Mouse (Mus musculus): Measurements from ENCODE around the gene Amotl1. TPM values are rescaled to one million over a fixed set of nuclear protein-coding genes. Genes with fewer than 3 reads are reported as not detected.
A peak's percentile ranks its signal among the peaks of the same experiment; 100 is the strongest.

Gene Amotl1
- polyA plus RNA-seq, 1 experiment from 2014 or later: 17.8 TPM

DNA sequence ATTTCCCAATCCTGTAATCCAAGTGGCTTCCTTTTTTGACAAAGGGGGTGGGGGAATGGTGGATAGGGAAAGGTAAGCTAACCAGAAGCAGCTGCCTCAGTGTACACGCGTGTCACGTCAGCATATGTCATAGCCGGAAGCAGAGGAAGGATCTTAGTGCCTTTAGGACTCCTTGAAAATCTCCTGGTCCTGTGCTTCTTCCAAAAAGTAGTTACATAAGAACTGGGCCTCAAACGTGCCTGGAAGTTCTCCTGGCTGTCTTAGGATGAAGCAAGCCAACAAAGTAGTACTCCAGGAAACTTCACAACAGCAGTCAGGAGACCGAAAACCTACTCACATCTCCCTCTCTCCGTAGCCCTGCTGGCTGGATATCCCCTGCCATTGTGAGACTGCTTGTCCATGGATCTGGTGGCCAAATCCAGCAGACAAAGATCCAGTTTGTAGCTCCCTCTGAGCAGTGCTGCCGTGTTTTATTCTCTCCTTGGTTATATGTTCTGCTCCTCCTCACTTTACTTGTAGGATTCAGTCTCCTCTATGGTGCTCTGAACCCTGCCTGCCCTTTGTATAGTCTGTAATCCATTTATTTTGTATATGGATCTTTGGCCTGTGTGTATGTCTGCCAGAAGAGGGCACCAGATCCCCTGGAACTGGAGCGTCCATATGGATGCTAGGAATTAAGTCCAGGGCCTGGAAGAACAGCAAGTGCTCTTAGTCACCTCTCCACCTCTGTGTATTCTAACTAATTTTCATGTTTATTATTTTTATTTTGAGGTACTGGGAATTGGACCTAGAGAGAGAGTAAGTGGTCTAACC lies 132.0 kb downstream of the Amotl1 start:
- 75% methylated on average over 9 of the region's 9 CpGs for WGBS
- peaks cover 26% of the 10 kb centered on the region for H3K36me3 ChIP-seq (ENCODE audit: control insufficient read depth, insufficient read depth)
- H3K27ac ChIP-seq (ENCODE audit: low read length): no peak overlapping the region
- peak; percentile 32; the same call in 1 of the 2 replicates for ATAC-seq (replicated peaks; ENCODE audit: extremely low read depth, insufficient read depth, low FRiP score)
- H3K27me3 ChIP-seq (ENCODE audit: control insufficient read depth, insufficient read depth, low read length): no peaks in the 10 kb centered on the region
- H3K4me3 ChIP-seq (ENCODE audit: low read length): no peak overlapping the region
- H3K9me3 ChIP-seq (replicated peaks; ENCODE audit: control insufficient read depth, low read length): no peaks in the 10 kb centered on the region
- H3K4me2 ChIP-seq (ENCODE audit: low read depth, low read length): no peak overlapping the region
- no peak overlapping the region for H3K9ac ChIP-seq (ENCODE audit: low read length)
- H3K4me1 ChIP-seq (ENCODE audit: control insufficient read depth, insufficient read depth, low read length): no peaks in the 10 kb centered on the region

DNA sequence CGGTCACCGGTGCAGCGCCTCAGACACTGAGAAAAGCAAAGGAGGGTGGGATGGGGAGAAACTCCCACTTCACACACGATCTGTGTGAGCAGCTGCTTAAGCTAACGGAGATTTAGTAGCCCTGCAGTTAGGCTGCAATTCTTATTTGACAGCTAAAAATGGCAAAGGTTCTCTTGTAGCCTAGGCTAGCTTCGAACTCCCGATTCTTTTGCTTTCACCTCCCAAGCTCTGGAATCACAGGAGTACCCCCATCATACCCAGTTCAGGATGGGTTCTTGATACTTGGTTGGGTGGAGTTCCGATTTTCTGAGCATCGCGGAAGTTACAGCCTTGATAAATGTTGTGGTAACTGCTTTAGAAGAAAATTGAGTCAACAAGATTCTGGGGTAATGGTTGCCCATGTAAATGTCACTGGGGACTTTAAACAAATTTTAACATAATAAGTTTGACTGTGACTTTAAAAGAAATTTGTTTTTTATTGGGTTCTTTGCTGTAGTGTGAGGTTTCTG lies 143.9 kb downstream of the Amotl1 start:
- H3K9me3 ChIP-seq (replicated peaks; ENCODE audit: control insufficient read depth, low read length): no peaks in the 10 kb centered on the region
- peaks cover 29% of the 10 kb centered on the region for H3K36me3 ChIP-seq (ENCODE audit: control insufficient read depth, insufficient read depth)
- H3K4me1 ChIP-seq (ENCODE audit: control insufficient read depth, insufficient read depth, low read length): no peaks in the 10 kb centered on the region; the same call in 1 of the 2 replicates
- no peak for ATAC-seq (replicated peaks; ENCODE audit: extremely low read depth, insufficient read depth, low FRiP score)
- peak overlapping the region; percentile 93 for H3K9ac ChIP-seq (ENCODE audit: low read length)
- H3K4me3 ChIP-seq (ENCODE audit: low read length): peak overlapping the region; percentile 93
- peak overlapping the region; percentile 93 for H3K4me2 ChIP-seq (ENCODE audit: low read depth, low read length)
- 2% methylated on average over 10 of the region's 10 CpGs for WGBS
- peak overlapping the region; percentile 63 for H3K27ac ChIP-seq (ENCODE audit: low read length)
- H3K27me3 ChIP-seq (ENCODE audit: control insufficient read depth, insufficient read depth, low read length): no peaks in the 10 kb centered on the region

DNA sequence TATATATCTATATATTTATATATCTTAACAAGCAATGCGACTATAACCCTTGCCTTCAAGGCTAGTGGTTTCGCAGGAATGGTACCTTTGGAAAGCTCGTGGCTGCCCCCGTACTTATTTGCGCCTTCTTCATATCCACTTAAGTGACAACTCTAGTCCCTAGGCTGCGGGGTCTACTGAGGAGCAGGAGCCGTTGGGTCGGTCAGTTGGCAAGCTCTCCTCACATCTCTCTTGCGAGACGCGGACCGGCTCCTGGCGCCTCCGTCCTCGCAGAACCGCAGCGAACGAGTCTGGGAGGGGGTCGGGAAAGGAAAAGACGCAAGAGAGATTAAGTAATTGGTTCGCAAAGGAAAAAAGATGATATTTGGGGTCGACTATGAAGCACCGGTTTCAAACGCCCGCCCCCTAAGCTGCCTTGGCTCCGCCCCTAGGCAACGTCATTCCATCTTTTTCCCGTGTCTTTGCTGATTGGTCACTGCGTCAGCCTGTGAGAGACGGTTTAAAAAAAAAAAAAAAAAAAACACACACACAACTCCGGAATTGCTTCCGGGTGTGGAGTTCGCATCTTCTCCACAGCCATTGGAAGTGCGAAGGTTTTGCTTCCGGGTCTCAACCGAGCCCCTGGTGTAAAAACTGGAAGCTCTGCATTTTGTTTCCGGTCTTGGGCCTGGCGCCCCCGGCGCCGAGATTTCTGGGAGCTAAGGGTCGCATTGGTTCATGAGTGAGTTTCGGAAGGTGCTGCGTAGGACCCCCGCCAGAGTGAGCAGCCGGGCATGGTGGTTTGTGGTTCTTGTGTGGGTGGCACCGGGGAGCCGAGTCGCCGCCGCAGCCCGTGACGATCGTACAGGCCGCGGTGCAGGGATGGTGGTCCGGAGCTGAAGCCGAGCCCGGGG lies 144.6 kb downstream of the Amotl1 start, which contains the start of the genes Kdm4d and Cwc15:
Gene Kdm4d, minus strand, starts transcription at position 460 of the 893 bp plus-strand sequence.
Gene Cwc15, plus strand, starts transcription at position 595 of the 893 bp plus-strand sequence.
- peak within 1 kb of the TSS; percentile 93 for H3K4me3 ChIP-seq (ENCODE audit: low read length)
- peaks cover 23% of the 10 kb centered on the region for H3K36me3 ChIP-seq (ENCODE audit: control insufficient read depth, insufficient read depth)
- ATAC-seq (replicated peaks; ENCODE audit: extremely low read depth, insufficient read depth, low FRiP score): peak; percentile 98
- H3K27ac ChIP-seq (ENCODE audit: low read length): peak within 1 kb of the TSS; percentile 63
- under 1% methylated on average over 59 of the region's 59 CpGs for WGBS
- no peaks in the 10 kb centered on the region; the same call in 1 of the 2 replicates for H3K4me1 ChIP-seq (ENCODE audit: control insufficient read depth, insufficient read depth, low read length)
- H3K9ac ChIP-seq (ENCODE audit: low read length): peak within 1 kb of the TSS; percentile 93
- H3K4me2 ChIP-seq (ENCODE audit: low read depth, low read length): peak within 1 kb of the TSS; percentile 93
- no peaks in the 10 kb centered on the region for H3K9me3 ChIP-seq (replicated peaks; ENCODE audit: control insufficient read depth, low read length)
- no peaks in the 10 kb centered on the region for H3K27me3 ChIP-seq (ENCODE audit: control insufficient read depth, insufficient read depth, low read length)

DNA sequence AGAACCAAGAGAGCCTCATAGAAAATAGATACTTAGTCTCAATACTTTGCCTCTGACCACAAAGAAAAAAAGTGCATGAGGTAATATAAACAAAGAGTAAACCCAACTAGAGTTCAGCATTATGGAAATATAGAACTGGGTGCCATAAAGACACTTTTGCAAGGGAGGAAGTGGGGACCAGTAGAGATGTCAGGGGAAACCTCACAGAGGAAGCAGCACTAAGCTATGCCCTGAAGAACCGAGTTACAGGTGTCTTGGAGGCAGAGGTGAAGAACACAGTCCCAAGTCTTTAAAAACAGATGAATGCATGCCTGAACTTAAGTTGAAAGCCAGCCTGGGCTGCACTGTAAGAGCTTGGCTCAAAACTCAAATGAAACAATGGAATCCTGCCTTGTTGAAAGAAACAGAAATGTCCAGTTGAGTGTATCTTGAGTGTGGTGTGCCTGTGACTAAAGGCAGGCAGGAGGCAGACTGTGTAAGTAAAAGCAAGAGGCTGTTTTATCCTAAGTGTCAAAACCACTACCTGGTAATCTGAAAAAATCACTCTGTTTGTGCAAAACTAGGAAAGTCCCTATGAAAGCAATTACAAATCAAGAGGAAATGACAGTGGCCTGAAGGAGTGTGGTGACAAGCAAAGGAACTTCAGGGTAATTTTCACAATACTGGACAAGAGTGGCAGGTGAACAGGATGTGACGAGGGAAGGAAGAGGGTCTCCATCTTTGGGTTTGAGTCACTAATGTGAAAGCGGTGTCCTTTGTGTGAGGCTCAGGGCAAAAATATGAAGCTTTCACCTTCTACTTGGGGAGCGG lies 145.8 kb downstream of the Amotl1 start:
- Histone ChIP-seq H3K27me3 (ENCODE audit: control insufficient read depth, insufficient read depth, low read length) (no peaks in the 10 kb centered on the region), H3K4me1 (ENCODE audit: control insufficient read depth, insufficient read depth, low read length) (no peaks in the 10 kb centered on the region; the same call in 1 of the 2 replicates), H3K27ac (ENCODE audit: low read length) (no peak overlapping the region), H3K9ac (ENCODE audit: low read length) (no peak overlapping the region), H3K36me3 (ENCODE audit: control insufficient read depth, insufficient read depth) (peaks cover 14% of the 10 kb centered on the region), H3K9me3 (replicated peaks; ENCODE audit: control insufficient read depth, low read length) (no peaks in the 10 kb centered on the region), H3K4me2 (ENCODE audit: low read depth, low read length) (peak overlapping the region; percentile 80), H3K4me3 (ENCODE audit: low read length) (no peak overlapping the region)
- 76% methylated on average over 4 of the region's 4 CpGs for WGBS
- ATAC-seq (replicated peaks; ENCODE audit: extremely low read depth, insufficient read depth, low FRiP score): no peak

Other genes starting within 250 kb of the Amotl1 start
- gene Kdm4d, start 144.6 kb downstream of the Amotl1 start, polyA plus RNA-seq (2015; fragmentation: Nextera tagmentation; extraction: Ambion mirVana): 0.12 TPM in 1 of 2 replicates, not detected in the other
- gene Cwc15, start 144.4 kb downstream of the Amotl1 start, polyA plus RNA-seq (2015; fragmentation: Nextera tagmentation; extraction: Ambion mirVana): 108 and 116 TPM in 2 replicates
- 0.17 and 0.22 TPM in 2 replicates for gene Piwil4, start 95.7 kb upstream of the Amotl1 start, polyA plus RNA-seq (2015; fragmentation: Nextera tagmentation; extraction: Ambion mirVana)
- gene Fut4, start 107.3 kb upstream of the Amotl1 start, polyA plus RNA-seq (2015; fragmentation: Nextera tagmentation; extraction: Ambion mirVana): 1.2 and 1.3 TPM in 2 replicates
- gene 1700012B09Rik, start 126.0 kb upstream of the Amotl1 start, polyA plus RNA-seq (2015; fragmentation: Nextera tagmentation; extraction: Ambion mirVana): 0.42 and 0.72 TPM in 2 replicates
- 12.0 and 14.4 TPM in 2 replicates for gene Mre11a, start 139.6 kb upstream of the Amotl1 start, polyA plus RNA-seq (2015; fragmentation: Nextera tagmentation; extraction: Ambion mirVana)
- gene Ankrd49, start 139.8 kb upstream of the Amotl1 start, polyA plus RNA-seq (2015; fragmentation: Nextera tagmentation; extraction: Ambion mirVana): 21.6 and 27.2 TPM in 2 replicates
- gene Gpr83, start 215.2 kb upstream of the Amotl1 start, polyA plus RNA-seq (2015; fragmentation: Nextera tagmentation; extraction: Ambion mirVana): 1.3 and 3.0 TPM in 2 replicates

Data from heart, embryonic 16.5 days (tissue).